Mouse (Mus musculus): ENCODE measurements around the gene Elovl2.
A peak's percentile ranks its signal among the peaks of the same experiment; 100 is the strongest.
"Not testable (repeated sequence)": the region's sequence is repeated elsewhere in the genome, so short reads cannot be mapped to it uniquely, and the experiment has no call there.

The Elovl2 gene

DNA sequence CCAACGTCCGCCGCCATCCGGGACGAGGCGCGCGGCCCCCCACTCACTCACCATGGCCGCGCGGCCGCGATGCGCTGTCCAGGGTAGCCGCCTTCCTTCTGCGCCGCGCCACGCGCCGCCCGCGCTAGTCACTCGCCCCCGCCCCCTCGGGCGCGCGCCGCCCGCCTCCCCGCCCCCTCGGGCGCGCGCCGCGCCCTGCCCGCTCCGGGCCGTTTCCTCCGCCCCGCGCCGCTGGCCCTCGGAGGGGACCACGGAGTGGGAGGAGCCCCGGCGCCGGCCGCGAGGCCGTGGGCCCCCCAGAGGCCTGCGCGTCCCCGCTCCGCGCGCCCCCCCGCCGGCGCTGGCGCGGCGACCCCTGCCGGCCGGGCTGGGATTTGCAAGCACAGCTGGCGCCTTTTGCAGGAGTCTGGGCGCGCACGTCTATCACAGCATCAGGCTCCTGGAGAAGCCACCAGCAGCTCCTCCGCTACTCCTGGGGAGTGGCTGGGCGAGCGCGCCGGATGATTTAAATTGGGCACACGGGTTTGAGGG is at the start of gene Elovl2:
TSS of gene Elovl2 (minus strand) at position 102 of the 531 bp plus-strand sequence.
- peak; percentile 66 for DNase-seq (ENCODE audit: low read depth, low spot score)

DNA sequence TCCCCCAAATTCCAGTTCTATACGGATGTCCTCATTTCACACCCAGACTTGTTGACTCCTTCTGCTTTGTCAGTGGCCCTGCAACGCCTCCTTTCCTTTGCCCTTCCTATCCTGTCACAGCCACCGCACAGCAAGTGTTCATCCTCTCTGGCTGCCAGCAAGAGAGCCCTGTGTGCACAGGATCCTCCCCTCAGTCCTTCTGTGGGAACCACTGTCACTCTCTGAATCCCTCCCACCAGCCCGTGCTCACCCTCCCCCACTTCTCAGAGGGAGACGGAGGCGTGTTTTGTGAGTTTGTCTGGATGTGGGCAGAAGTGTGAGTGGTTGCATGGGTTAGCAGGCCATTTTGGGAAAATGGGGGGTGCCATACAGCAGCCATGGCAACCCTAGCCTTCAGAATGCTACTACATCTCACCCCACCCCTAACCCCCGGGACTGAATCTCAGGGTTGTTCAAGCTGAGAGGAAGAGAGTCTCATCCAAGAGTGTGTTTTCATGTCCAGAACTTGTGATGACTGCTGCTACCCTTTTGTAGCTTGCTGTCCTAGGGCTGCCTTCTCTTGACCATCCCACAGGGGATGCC is 47.7 kb upstream of the Elovl2 start:
- no peak for DNase-seq (ENCODE audit: low read depth, low spot score)

DNA sequence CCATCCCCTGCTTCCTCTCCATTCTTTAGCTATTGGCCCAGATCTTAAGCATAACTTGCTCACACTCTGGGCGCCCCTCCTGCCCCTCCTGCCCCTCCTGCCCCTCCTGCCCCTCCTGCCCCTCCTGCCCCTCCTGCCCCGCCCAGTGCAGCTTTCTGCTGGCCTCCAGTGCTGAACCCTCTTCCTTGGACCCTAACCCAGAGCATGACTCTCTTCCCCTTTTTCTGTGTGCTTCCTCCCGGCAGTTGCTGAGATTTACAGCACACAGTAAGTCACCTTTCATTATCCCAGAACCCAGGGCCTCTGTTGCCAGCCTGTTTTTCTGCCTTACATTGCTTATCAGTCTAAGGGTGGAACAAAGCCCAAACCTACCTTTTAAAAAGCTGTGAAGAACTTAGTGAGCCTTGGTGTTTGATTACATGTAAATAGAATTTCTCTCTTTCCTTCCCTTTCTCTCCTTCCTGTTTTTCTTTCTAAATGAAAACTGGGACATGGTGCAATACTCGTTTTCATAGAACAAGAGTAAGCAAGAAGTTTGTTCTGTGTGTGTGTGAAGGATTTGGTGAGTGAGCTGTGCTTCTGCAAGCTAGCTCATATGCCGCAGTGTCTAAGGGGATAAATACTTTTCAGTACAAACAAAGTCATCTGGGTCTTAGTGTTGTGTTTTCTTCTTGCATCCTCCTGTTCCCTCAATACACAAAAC is 43.2 kb upstream of the Elovl2 start:
- DNase-seq (ENCODE audit: low read depth, low spot score) = no peak

DNA sequence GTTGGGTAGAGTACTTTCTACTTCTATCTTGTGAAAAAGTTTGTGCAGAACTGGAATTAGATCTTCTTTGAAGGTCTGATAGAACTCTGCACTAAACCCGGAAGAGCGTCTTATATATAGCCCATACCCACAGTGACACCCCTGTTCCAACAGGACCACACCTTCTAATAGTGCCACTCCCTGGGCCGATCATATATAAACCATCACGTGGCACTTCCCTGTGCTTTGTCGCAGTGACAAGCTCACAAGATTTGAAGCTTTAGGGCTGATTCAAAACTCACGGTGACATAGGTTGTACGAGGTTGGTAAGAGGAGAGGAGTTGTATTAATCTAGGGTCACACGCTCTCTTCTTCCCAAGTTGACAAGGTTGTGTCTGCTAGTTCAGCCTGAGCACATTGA is 41.4 kb upstream of the Elovl2 start:
- DNase-seq (ENCODE audit: low read depth, low spot score) = not testable (repeated sequence)

DNA sequence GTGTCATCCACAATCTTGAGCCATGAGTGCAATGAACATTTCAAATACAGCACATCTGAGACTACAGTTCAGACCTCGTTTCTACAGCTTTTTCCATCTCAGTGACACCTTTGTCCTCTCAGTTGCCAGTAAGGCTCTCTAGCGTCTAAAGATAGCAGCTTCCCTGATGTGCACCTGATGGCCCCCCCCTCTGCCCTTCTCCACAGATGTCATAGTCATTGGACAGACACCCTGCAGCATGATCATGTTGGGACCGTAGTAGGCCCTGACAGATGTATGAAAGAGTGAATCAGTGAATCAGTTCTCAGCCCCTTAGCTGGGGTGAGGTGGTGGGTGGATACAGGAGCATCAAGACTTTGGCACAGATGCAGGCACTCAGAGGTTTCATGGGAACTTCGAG is 37.6 kb upstream of the Elovl2 start:
- DNase-seq (ENCODE audit: low read depth, low spot score) = no peak

DNA sequence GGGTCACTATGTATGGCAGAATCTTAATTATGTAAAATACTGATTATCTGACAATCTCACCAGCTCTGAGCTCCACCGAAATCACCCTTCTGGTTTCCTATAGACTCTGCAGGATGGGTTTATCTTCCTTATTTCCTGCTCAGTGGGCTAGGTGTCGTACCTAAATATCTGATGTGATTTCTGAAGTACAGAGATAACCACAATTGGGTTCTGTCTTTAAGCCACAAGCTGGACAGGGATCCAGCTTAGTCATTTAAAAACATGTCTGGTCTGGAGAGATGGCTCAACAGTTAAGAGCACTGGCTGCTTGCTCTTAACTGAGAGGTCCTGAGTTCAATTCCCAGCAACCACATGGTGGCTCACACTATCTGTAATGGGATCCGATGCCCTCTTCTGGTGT is 36.8 kb upstream of the Elovl2 start:
- no peak for DNase-seq (ENCODE audit: low read depth, low spot score)

DNA sequence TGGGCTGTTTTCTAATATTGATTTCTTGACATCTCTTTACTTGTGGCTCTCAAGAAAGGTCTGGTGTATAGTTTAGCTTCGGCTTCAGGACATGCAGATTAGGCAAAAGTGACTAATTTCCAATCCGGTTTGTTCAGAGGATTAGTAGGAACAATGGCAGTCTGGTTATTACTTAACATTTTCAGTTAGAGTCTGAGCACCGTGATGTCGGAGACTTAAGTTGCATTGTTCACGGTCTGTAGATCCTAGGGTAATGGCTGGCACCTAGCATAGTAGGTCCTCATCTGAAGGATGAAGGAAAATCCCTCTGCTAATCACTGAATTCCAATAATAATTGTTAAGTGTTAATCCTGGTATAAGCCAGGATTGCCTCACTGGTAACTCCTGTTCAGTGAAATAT is 35.9 kb upstream of the Elovl2 start:
- no peak for DNase-seq (ENCODE audit: low read depth, low spot score)

DNA sequence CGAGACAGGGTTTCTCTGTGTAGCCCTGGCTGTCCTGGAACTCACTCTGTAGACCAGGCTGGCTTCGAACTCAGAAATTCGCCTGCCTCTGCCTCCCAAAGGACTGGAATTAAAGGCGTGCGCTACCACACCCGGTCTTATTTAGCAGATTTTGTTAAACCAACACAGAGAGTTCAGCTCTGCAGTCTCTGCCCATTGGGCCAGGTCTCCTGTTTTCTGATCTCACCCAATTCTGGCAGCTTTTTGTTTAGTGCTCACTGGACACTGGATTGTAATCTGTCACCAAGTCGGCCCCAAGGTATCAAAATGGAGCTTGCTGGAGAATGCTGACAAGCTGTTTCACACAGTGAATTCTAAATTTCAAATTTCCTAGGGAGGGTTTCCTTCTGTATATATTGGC is 32.5 kb upstream of the Elovl2 start:
- no peak for DNase-seq (ENCODE audit: low read depth, low spot score)

DNA sequence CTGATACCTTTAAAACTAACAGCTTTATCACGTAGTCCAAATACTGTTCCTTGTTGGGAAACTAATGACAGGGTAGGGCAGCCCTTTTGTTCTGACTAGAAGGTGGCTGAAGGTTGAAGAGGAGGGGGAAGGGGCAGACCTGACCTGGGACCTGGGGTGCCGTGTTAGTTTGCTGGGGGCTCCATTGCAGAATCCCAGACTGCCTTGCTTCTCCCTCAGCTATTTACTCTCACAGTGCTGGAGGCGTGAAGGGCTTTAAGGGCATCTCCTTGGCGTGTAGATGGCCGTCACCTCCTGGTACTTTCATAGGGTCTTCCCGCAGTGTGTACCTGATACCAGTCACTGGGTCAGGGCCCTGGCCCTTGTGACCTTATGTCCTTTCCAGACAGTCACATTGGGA is 31.9 kb upstream of the Elovl2 start:
- DNase-seq (ENCODE audit: low read depth, low spot score) = no peak

DNA sequence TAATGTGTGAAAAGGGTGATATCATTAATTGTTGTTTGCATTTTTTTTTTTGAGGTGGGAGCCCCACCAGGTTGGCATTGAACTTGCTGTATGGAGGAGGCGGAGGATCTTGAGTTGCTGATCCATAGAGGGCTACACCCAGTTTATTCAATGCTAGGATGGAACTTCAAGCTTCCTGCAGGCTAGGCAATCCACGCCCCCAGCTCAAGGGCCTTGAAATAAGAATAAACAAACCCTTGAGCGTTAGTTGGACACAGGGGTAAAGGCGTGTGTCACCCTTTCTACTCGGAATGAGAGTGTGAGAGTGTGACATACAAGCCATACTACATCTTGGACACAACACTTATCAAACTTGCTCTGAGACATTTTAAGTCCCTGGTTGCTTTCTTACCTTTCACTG is 31.5 kb upstream of the Elovl2 start:
- no peak for DNase-seq (ENCODE audit: low read depth, low spot score)

DNA sequence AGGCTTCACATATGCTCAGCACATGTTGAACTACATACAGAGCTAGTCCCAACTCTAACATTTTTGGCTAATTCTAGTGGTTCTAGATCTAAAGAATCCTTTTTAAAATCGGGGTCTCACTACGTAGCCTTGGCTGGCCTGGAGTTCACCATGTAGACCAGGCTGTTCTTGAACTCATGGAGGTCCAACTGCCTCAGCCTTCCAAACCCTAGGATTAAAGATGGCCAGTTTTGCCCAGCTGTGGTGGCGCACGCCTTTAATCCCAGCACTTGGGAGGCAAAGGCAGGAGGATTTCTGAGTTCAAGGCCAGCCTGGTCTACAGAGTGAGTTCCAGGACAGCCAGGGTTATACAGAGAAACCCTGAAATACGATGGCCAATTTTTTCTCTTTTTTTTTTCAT is 31.0 kb upstream of the Elovl2 start:
- DNase-seq (ENCODE audit: low read depth, low spot score) = not testable (repeated sequence)

DNA sequence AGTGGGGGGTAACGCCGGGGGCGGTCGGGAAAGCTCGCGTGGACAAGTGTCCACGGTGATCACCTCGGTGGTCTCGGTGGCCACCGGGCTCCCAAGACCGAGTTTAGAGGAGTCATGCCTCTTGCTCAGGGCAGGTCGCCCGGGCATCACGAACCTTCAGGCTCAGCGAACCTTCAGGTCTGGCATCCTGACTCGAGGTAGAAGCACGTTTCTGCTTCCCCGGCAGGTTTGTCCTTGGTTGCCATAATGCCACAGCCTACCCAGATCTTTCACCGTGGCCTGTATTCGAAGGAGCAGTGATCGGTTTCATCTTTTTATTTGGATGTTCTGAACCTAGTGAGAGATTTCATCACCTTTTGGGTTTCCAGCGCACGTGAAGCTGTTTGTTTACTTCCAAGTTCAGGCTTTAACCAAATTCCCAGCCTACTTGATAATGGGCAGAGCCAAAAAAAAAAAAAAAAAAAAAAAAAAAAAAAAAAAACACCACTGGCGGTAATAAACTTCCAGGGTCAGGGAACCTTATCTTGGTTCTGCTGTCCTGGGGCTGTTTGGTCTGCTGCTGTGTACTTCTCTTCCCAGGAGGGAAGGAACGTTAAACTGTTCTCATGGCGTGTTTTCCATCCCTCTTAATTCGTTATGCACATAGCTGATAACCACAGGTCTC is 30.2 kb upstream of the Elovl2 start:
- no peak for DNase-seq (ENCODE audit: low read depth, low spot score)

DNA sequence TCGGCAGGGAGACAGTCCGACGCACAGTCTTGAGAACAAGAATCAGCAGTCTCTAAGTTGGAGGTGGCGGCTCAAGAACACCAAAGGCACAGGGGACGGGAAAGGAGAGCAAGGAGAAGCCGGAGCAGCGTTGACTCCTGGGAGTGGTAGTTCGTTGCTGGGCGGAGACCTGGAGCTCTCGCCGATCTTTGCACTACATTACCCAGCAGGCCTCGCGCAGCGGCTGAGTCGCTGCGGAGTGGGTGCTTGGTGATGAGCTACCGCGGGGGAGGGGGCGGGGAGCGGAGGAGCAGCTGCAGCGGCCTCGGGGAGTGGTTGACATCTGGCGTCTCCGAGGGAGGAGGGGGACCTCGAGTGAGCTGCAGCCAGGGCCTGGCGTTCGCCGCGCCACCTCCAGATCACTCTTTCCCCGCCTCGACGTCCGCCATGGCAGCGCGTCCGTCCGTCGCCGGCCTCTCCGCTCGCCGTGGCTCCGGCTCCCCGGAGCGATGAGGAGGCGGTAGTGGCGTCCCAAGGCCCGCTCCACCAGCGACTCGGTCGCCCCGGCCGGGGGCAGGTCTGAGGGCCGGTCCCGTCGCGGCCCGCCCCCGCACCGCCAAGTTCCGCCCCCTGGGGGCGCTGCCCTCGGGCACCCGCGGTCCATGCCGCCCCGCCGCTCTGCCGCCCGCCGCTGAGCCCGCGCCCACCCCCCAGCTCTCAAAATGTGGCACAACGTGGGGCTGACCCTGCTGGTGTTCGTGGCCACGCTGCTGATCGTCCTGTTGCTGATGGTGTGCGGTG is 29.5 kb upstream of the Elovl2 start, which contains the start of gene Smim13:
TSS of gene Smim13 (plus strand) at position 307 of the 780 bp plus-strand sequence.
- peak; percentile 98 for DNase-seq (ENCODE audit: low read depth, low spot score)

DNA sequence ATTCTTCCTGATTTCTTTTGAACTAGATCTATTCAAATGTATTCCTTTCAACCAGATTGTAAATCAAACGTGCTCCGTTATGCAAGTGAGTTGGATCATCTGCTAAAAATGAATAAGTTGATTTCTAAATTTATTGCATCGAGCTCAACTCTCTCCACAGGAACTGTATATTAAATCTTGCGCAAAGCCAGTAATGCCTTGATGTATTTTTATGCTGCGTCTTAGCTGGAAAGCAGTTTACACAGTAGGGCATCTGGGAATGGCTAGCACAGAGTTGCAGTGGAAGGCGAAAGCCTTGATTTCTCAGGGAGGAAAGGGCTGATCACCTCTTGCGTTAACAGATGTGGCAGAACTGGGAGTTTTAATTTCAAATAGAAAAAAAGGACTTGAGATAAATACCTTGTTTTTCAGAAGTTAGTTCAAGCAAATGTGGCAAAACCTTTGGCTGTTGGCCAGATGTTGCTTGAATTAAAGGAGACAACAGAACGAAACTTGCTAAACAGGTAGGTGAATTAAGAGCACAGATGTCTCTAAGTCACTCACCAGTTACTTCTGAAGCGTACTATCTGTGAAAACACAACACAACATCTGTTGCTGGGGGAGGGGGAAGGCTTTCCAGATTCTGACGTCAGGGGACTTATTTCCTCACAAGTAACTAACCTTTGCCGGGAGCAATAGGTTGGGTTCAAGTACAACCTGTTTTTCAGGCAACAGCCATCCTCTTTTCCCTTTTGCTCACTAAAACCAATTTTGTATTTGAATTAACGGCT is 28.7 kb upstream of the Elovl2 start:
- DNase-seq (ENCODE audit: low read depth, low spot score) = no peak

DNA sequence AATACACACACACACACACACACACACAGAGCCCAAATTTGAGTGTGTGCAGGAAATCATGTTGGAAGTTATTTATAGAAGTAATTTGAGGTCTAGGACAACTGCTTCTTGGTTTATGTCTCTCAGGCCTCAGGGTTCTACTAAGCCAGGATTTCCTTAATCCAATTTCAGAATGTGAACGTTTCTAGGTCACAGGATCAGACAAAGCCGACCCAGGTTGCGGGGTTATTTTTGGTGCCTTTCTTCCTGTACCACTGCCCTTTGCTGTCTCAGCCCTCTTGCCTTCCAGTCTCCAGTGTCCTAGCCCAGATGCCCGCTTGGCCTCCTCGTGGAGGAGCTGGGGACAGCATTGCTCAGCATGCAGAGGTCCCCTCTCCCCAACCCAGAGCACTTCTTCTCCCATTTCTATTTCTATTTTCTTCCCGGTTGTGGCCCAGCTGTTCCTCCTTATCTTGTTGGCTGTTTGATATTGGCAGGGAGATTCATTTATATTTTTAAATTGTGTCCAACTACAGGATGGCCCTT is 24.2 kb upstream of the Elovl2 start:
- DNase-seq (ENCODE audit: low read depth, low spot score) = no peak

DNA sequence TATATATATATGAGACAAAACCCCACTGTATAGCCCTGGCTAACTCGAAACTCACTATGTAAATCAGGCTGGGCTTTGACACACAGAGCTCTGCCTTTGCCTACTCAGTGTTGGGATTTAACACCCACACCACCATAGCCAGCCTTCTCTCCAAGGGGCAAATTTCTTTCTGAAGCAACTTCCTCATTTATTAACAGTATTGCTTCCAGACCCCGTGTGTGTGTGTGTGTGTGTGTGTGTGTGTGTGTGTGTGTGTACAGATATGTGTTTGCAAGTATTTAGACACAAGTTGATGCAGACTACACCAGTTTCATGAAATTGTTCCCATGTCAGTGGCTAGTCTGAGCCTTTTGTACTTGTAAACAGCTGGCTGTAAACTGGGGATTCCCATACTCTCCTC is 21.4 kb upstream of the Elovl2 start:
- no peak for DNase-seq (ENCODE audit: low read depth, low spot score)

DNA sequence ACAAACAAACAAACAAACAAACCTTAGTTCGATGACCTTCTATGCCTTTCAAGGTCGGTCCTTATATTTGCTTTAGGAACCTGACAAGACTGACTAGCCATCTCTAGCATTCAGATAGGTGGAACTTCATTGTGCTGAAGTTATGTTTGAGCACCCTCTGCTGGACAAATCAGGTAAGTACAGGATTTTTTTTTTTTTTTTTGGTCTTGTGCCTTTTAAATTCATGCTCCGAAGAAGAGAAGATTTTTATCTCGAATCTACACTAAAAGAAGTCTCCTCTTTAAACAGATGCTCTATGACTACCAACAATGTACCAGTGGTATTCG is 18.6 kb upstream of the Elovl2 start:
- DNase-seq (ENCODE audit: low read depth, low spot score) = peak; percentile 73

DNA sequence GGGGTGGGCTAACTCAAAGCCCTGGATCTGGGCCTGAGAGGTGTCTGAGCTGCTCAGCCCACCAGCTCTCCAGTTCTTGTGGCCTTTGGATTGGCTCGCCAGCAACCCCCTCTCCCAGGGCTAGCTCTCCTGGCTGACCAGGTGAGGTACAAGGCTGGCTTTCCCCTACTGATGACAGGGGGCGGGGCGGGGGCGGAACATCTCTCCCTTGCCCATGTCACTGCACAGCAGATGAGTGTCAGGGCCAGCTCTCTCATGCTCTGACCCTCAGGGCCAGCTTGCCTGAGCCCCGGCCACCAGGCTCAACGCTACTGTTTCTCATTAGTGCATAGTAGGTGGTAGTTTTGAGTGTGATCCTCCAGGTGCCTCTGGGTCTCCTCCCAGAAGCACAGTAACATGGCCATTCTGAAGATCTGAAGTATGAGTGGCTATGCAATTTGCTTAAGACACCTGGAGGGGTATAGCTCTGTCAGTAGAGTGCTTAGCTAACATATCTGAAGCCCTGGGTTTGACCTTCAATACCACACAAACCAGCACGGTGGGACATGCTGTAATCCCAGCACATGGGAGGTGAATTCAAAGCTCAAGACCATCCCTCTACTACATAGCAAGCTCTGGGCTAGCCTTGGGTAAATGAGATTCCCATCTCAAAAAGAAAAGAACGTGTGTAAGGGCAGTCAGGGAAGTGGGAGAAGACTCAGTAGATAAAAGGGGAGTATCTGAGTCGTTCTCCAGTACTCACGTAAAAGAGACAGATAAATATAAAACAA is 18.0 kb upstream of the Elovl2 start:
- DNase-seq (ENCODE audit: low read depth, low spot score) = no peak

DNA sequence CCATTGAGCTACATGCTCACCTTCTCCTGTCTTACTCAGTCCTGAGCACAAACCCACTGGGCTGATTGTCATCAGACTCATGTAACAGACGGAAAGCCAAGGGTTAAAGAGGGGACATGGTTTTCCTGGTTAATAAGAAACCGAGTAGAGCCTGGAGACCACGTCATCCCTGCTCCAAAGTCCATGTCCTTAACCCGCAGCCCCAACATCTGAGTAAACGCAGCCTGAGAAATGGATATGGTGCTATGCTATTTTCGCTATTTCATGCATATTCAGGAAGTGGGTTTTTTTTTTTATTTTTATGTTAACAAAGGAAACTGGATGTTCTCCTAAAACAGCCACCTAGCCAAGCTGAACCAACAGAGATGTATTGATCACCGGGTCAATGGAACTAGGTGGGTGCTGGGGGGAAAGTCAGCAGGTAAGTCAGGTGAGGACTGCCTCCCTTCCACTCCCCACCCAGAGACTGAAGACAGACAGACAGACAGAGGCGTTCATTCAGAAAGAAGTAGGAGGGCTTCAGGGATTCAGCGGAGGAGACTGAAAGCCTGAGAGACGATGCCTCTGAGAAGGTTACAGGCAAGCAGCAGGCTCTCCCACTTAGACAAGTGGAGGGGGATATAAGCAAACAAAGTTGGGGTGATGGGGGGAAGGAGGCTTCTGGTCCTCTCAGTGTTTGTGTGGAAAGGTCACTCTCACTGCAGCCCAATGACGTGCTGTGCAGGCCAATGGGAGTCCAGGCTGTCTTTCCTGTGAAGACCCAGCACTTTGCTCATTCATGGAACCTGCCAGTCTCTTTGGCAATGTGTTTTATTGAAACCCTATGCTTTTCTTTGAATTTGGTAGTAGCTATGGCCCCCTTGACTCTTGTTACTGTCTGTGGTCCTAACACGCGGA is 15.9 kb upstream of the Elovl2 start:
- no peak for DNase-seq (ENCODE audit: low read depth, low spot score)
